Mouse (Mus musculus): ENCODE measurements around the gene Tbx4.

GRCm38 (mm10) chr11:85925294-85925743 is 39.1 kb downstream of the Tbx4 start:
- TF ChIP-seq CTCF (IDR thresholded peaks at IDR 0.05; ENCODE audit: extremely low read depth, insufficient read depth, insufficient read length, insufficient replicate concordance): no peak
- TF ChIP-seq POLR2A (IDR thresholded peaks at IDR 0.05; ENCODE audit: low read depth, low read length): no peak
